Mouse (Mus musculus) spleen, postnatal 10 days (tissue): Measurements from ENCODE around the gene Trio.

Experiments used
- DNase-seq, 2 experiments: peaks; one replicate each; pipeline ENCODE4 v3.0.0; 2021 to 2022; ENCODE audit warnings: low spot score in 2 of 2

The Trio gene

GRCm38 (mm10) chr15:27882898-27883297, 142.8 kb downstream of the Trio start:
- peak in 1 of 2 experiments; percentile 26 for DNase-seq

GRCm38 (mm10) chr15:27877831-27878230, 147.8 kb downstream of the Trio start:
- no peak for DNase-seq

- no peak for DNase-seq
These were observed 149.3 kb downstream of the Trio start for GRCm38 (mm10) chr15:27876327-27876726.

- no peak for DNase-seq
These were observed 149.9 kb downstream of the Trio start for GRCm38 (mm10) chr15:27875753-27876152.

GRCm38 (mm10) chr15:27873747-27874320, 151.8 kb downstream of the Trio start:
- no peak for DNase-seq

GRCm38 (mm10) chr15:27872286-27872685, 153.4 kb downstream of the Trio start:
- DNase-seq, result no peak

GRCm38 (mm10) chr15:27871708-27872107, 153.9 kb downstream of the Trio start:
- DNase-seq, result peak in 1 of 2 experiments; percentile 26

GRCm38 (mm10) chr15:27871260-27871659, 154.4 kb downstream of the Trio start:
- no peak for DNase-seq

GRCm38 (mm10) chr15:27869001-27869400, 156.6 kb downstream of the Trio start:
- DNase-seq, result no peak

GRCm38 (mm10) chr15:27867831-27868230, 157.8 kb downstream of the Trio start:
- DNase-seq, result no peak

- DNase-seq, result no peak
These were observed 159.2 kb downstream of the Trio start for GRCm38 (mm10) chr15:27866471-27866870.

- DNase-seq, result no peak
These were observed 159.6 kb downstream of the Trio start for GRCm38 (mm10) chr15:27866053-27866452.

- DNase-seq, result no peak
These were observed 161.3 kb downstream of the Trio start for GRCm38 (mm10) chr15:27864397-27864796.

GRCm38 (mm10) chr15:27862949-27863348, 162.7 kb downstream of the Trio start:
- DNase-seq, result no peak

- DNase-seq, result no peak
These were observed 165.2 kb downstream of the Trio start for GRCm38 (mm10) chr15:27860439-27860838.

GRCm38 (mm10) chr15:27859590-27859989, 166.1 kb downstream of the Trio start:
- peak in 1 of 2 experiments; percentile 44 for DNase-seq

- DNase-seq, result no peak
These were observed 166.5 kb downstream of the Trio start for GRCm38 (mm10) chr15:27859115-27859514.

- DNase-seq, result no peak
These were observed 167.3 kb downstream of the Trio start for GRCm38 (mm10) chr15:27858179-27858819.

GRCm38 (mm10) chr15:27857242-27857641, 168.4 kb downstream of the Trio start:
- DNase-seq, result no peak

GRCm38 (mm10) chr15:27856050-27856787, 169.4 kb downstream of the Trio start:
- peak in 1 of 2 experiments; percentile 44 for DNase-seq

- no peak for DNase-seq
These were observed 174.3 kb downstream of the Trio start for GRCm38 (mm10) chr15:27851312-27851711.

GRCm38 (mm10) chr15:27850904-27851303, 174.7 kb downstream of the Trio start:
- DNase-seq, result no peak

GRCm38 (mm10) chr15:27849910-27850309, 175.7 kb downstream of the Trio start:
- no peak for DNase-seq
